Comparison of ENCODE assay signal across 8 mouse cellular contexts in the genomic region with DNA sequence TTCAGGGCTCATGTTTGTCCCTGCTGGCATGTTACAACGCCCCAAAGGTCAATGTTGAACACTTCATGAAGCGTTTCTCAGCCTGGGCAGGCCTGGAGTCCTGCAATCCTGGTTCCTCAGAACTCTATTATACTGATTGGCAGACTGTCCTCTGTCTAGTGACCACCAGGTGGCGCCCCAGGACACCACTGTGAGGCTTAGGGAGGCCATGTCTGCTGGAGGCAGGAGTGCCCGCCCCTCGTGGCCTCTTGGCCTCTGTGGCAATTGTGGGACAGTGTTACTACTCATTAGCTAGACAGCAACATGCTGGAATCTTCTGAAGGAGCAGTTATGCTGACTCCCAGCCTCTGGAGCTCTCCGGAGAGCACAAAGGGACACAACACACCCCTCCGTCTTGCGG.
DNase-seq lines count a peak whose midpoint lies in the region; ATAC-seq and TF ChIP-seq lines count a peak whose summit lies in the region.

No protein-coding gene starts in this region.

- no peak overlapping the region for H3K4me2 ChIP-seq in heart, embryonic 14.5 days (ENCODE audit: low read length)
- no peak overlapping the region for H3K4me2 ChIP-seq in liver, embryonic 14.5 days (ENCODE audit: low read depth)
- H3K4me2 ChIP-seq in neural tube, embryonic 13.5 days, result no peak overlapping the region

- TF ChIP-seq CTCF in bone marrow, adult 2 months (IDR thresholded peaks at IDR 0.05; ENCODE audit: control insufficient read depth, insufficient read depth, low read length), result peak; percentile 87
- TF ChIP-seq CTCF in embryonic fibroblast, embryonic 13.5 days (IDR thresholded peaks at IDR 0.05; ENCODE audit: borderline replicate concordance, insufficient read depth, low read length), result peak; percentile 87
- peak; percentile 96 for TF ChIP-seq CTCF in liver, embryonic 14.5 days (IDR thresholded peaks at IDR 0.05; ENCODE audit: low read depth)

- H3K27me3 ChIP-seq in heart, embryonic 14.5 days (ENCODE audit: control insufficient read depth, insufficient read depth, low read length), result no peaks in the 10 kb centered on the region
- no peaks in the 10 kb centered on the region for H3K27me3 ChIP-seq in liver, embryonic 14.5 days (ENCODE audit: control insufficient read depth, insufficient read depth, low read length)
- no peaks in the 10 kb centered on the region for H3K27me3 ChIP-seq in neural tube, embryonic 13.5 days

- no peak overlapping the region for H3K4me3 ChIP-seq in bone marrow, adult 2 months (replicated peaks; ENCODE audit: control insufficient read depth, low read depth, low read length)
- no peak overlapping the region for H3K4me3 ChIP-seq in embryonic fibroblast, embryonic 13.5 days (ENCODE audit: insufficient read depth, low read length)
- H3K4me3 ChIP-seq in heart, embryonic 14.5 days (ENCODE audit: control insufficient read depth in 1 of 2, insufficient read depth in 1 of 2, low read depth in 1 of 2, low read length in 2 of 2), result no peak overlapping the region
- no peak overlapping the region for H3K4me3 ChIP-seq in liver, embryonic 14.5 days (ENCODE audit: insufficient read depth in 1 of 2, low read depth in 2 of 2, low read length in 2 of 2)
- H3K4me3 ChIP-seq in neural tube, embryonic 13.5 days, result no peak overlapping the region

- TF ChIP-seq POLR2A in bone marrow, adult 2 months (IDR thresholded peaks at IDR 0.05; ENCODE audit: borderline replicate concordance, control insufficient read depth, low read depth, low read length), result no peak
- no peak for TF ChIP-seq POLR2A in embryonic fibroblast, embryonic 13.5 days (IDR thresholded peaks at IDR 0.05; ENCODE audit: low read depth, low read length)

- no peak overlapping the region for H3K27ac ChIP-seq in bone marrow, adult 2 months (ENCODE audit: control insufficient read depth, insufficient read depth, low read depth, low read length, poor library complexity)
- no peak overlapping the region for H3K27ac ChIP-seq in embryonic fibroblast, embryonic 13.5 days (ENCODE audit: insufficient read depth, low read length)
- no peak overlapping the region for H3K27ac ChIP-seq in heart, embryonic 14.5 days (replicated peaks in 1 of 2; ENCODE audit: control insufficient read depth in 1 of 2, insufficient read depth in 1 of 2, low read depth in 2 of 2, low read length in 2 of 2)
- no peak overlapping the region for H3K27ac ChIP-seq in liver, embryonic 14.5 days
- no peak overlapping the region for H3K27ac ChIP-seq in neural tube, embryonic 13.5 days (replicated peaks)

- no peak for TF ChIP-seq EP300 in liver, embryonic 14.5 days (IDR thresholded peaks at IDR 0.05; ENCODE audit: low read depth)

- H3K4me1 ChIP-seq in bone marrow, adult 2 months (ENCODE audit: control insufficient read depth, insufficient read depth, low read length), result no peaks in the 10 kb centered on the region
- no peaks in the 10 kb centered on the region for H3K4me1 ChIP-seq in embryonic fibroblast, embryonic 13.5 days (ENCODE audit: control insufficient read depth, insufficient read depth, low read length)
- H3K4me1 ChIP-seq in heart, embryonic 14.5 days (ENCODE audit: control insufficient read depth in 2 of 2, insufficient read depth in 2 of 2, low read length in 2 of 2), result no peaks in the 10 kb centered on the region
- no peaks in the 10 kb centered on the region; a peak in 1 of 4 replicates for H3K4me1 ChIP-seq in liver, embryonic 14.5 days (replicated peaks; ENCODE audit: control insufficient read depth in 2 of 2, insufficient read depth in 2 of 2, low read length in 1 of 2)
- no peaks in the 10 kb centered on the region for H3K4me1 ChIP-seq in neural tube, embryonic 13.5 days (replicated peaks)

- WGBS in bone marrow, adult 2 months, result 39% methylated on average over 8 of the region's 8 CpGs
- 38% methylated on average over 8 of the region's 8 CpGs for WGBS in heart, embryonic 14.5 days
- WGBS in liver, embryonic 14.5 days (ENCODE audit: insufficient replicate concordance), result 33% methylated on average over 8 of the region's 8 CpGs
- 32% methylated on average over 8 of the region's 8 CpGs for WGBS in neural tube, embryonic 13.5 days

- ATAC-seq in heart, embryonic 14.5 days (ENCODE audit: insufficient number of reproducible peaks, insufficient read depth, low FRiP score, low read depth), result peak; percentile 52
- ATAC-seq in liver, embryonic 14.5 days (ENCODE audit: insufficient read depth), result peak; percentile 53
- ATAC-seq in neural tube, embryonic 13.5 days (ENCODE audit: low read depth), result peak; percentile 65

- no peaks in the 10 kb centered on the region for H3K36me3 ChIP-seq in heart, embryonic 14.5 days (ENCODE audit: control insufficient read depth, insufficient read depth, low read length)
- H3K36me3 ChIP-seq in liver, embryonic 14.5 days (replicated peaks; ENCODE audit: control insufficient read depth, insufficient read depth, low read depth), result no peaks in the 10 kb centered on the region
- H3K36me3 ChIP-seq in neural tube, embryonic 13.5 days, result no peaks in the 10 kb centered on the region

- DNase-seq in 416B (ENCODE audit: low read depth), result peak; percentile 79
- peak; percentile 92 for DNase-seq in kidney, postnatal 14 days
- peak; percentile 50 to 57 (median 50) for DNase-seq in liver, embryonic 14.5 days (ENCODE audit: low read depth in 3 of 3, low spot score in 3 of 3)
- DNase-seq in telencephalon, adult 2 months (ENCODE audit: low read depth, low spot score), result peak; percentile 28

- no peaks in the 10 kb centered on the region for H3K9me3 ChIP-seq in heart, embryonic 14.5 days (ENCODE audit: control insufficient read depth, low read length)
- no peaks in the 10 kb centered on the region for H3K9me3 ChIP-seq in liver, embryonic 14.5 days (ENCODE audit: control insufficient read depth, low read length)
- no peaks in the 10 kb centered on the region for H3K9me3 ChIP-seq in neural tube, embryonic 13.5 days

- no peak overlapping the region for H3K9ac ChIP-seq in heart, embryonic 14.5 days (ENCODE audit: low read length)
- no peak overlapping the region for H3K9ac ChIP-seq in liver, embryonic 14.5 days (replicated peaks)
- no peak overlapping the region for H3K9ac ChIP-seq in neural tube, embryonic 13.5 days

Comparison
In these comparisons a context has a peak if more than half of its experiments do, and no peak if none do; other contexts are left out.
1. DNase-seq: peak in every context shown above with its lines; median percentile 92 in kidney, postnatal 14 days; 79 in 416B; 50 in liver, embryonic 14.5 days; 28 in telencephalon, adult 2 months.